Mouse (Mus musculus): ENCODE data around the gene 2310039H08Rik. TPM values are rescaled to one million over a fixed set of nuclear protein-coding genes. Genes with fewer than 3 reads are reported as not detected.
"Not testable (repeated sequence)": the region's sequence is repeated elsewhere in the genome, so short reads cannot be mapped to it uniquely, and the experiment has no call there.

Gene 2310039H08Rik
- polyA plus RNA-seq, 1 experiment from 2014 or later = 124 TPM

GRCm38 (mm10) chr17:46775070-46775469, 2.6 kb downstream of the 2310039H08Rik start:
- ATAC-seq = no peak
- Histone ChIP-seq H3K9me3 (ENCODE audit: control insufficient read depth) (no peaks in the 10 kb centered on the region), H3K27ac (ENCODE audit: low read depth, low read length) (no peak overlapping the region), H3K4me1 (replicated peaks; ENCODE audit: control insufficient read depth, insufficient read depth, low read length) (no peaks in the 10 kb centered on the region), H3K27me3 (replicated peaks; ENCODE audit: control insufficient read depth, insufficient read depth, low read length) (no peaks in the 10 kb centered on the region), H3K9ac (ENCODE audit: low read depth, low read length) (no peak overlapping the region), H3K36me3 (ENCODE audit: control insufficient read depth, insufficient read depth) (peaks cover 56% of the 10 kb centered on the region), H3K4me2 (replicated peaks; ENCODE audit: low read depth) (no peak overlapping the region), H3K4me3 (ENCODE audit: low read depth, low read length) (no peak overlapping the region)
- 89% methylated on average over 9 of the region's 9 CpGs for WGBS
- no peak for TF ChIP-seq CTCF (IDR thresholded peaks at IDR 0.05; ENCODE audit: low read depth)

GRCm38 (mm10) chr17:46776087-46776486, 3.7 kb downstream of the 2310039H08Rik start:
- H3K27me3 ChIP-seq (replicated peaks; ENCODE audit: control insufficient read depth, insufficient read depth, low read length) = no peaks in the 10 kb centered on the region
- H3K27ac ChIP-seq (ENCODE audit: low read depth, low read length) = no peak overlapping the region; the same call in 1 of the 2 replicates
- no peaks in the 10 kb centered on the region for H3K4me1 ChIP-seq (replicated peaks; ENCODE audit: control insufficient read depth, insufficient read depth, low read length)
- WGBS = 43% methylated on average over 3 of the region's 3 CpGs
- ATAC-seq = no peak
- no peaks in the 10 kb centered on the region for H3K9me3 ChIP-seq (ENCODE audit: control insufficient read depth)
- H3K9ac ChIP-seq (ENCODE audit: low read depth, low read length) = no peak overlapping the region
- no peak overlapping the region for H3K4me2 ChIP-seq (replicated peaks; ENCODE audit: low read depth)
- TF ChIP-seq CTCF (IDR thresholded peaks at IDR 0.05; ENCODE audit: low read depth) = no peak
- H3K4me3 ChIP-seq (ENCODE audit: low read depth, low read length) = no peak overlapping the region
- peaks cover 61% of the 10 kb centered on the region for H3K36me3 ChIP-seq (ENCODE audit: control insufficient read depth, insufficient read depth)

- TF ChIP-seq CTCF (IDR thresholded peaks at IDR 0.05; ENCODE audit: low read depth) = no peak
- no peaks in the 10 kb centered on the region for H3K27me3 ChIP-seq (replicated peaks; ENCODE audit: control insufficient read depth, insufficient read depth, low read length)
- H3K4me1 ChIP-seq (replicated peaks; ENCODE audit: control insufficient read depth, insufficient read depth, low read length) = no peaks in the 10 kb centered on the region
- H3K4me2 ChIP-seq (replicated peaks; ENCODE audit: low read depth) = peak overlapping the region; percentile 63
- peak overlapping the region; percentile 65 for H3K9ac ChIP-seq (ENCODE audit: low read depth, low read length)
- H3K27ac ChIP-seq (ENCODE audit: low read depth, low read length) = peak overlapping the region; percentile 78
- ATAC-seq = peak; percentile 3; the same call in 1 of the 2 replicates
- H3K36me3 ChIP-seq (ENCODE audit: control insufficient read depth, insufficient read depth) = peaks cover 34% of the 10 kb centered on the region
- under 1% methylated on average over 11 of the region's 11 CpGs for WGBS
- peak overlapping the region; percentile 68 for H3K4me3 ChIP-seq (ENCODE audit: low read depth, low read length)
- no peaks in the 10 kb centered on the region for H3K9me3 ChIP-seq (ENCODE audit: control insufficient read depth)
These were observed 9.4 kb downstream of the 2310039H08Rik start for GRCm38 (mm10) chr17:46781876-46782275.

- under 1% methylated on average over 44 of the region's 44 CpGs for WGBS
- Histone ChIP-seq H3K27me3 (replicated peaks; ENCODE audit: control insufficient read depth, insufficient read depth, low read length) (no peaks in the 10 kb centered on the region), H3K4me2 (replicated peaks; ENCODE audit: low read depth) (peak within 1 kb of the TSS; percentile 63), H3K4me3 (ENCODE audit: low read depth, low read length) (peak within 1 kb of the TSS; percentile 68), H3K36me3 (ENCODE audit: control insufficient read depth, insufficient read depth) (peaks cover 28% of the 10 kb centered on the region), H3K27ac (ENCODE audit: low read depth, low read length) (peak within 1 kb of the TSS; percentile 78), H3K9me3 (ENCODE audit: control insufficient read depth) (no peaks in the 10 kb centered on the region), H3K9ac (ENCODE audit: low read depth, low read length) (peak within 1 kb of the TSS; percentile 65), H3K4me1 (replicated peaks; ENCODE audit: control insufficient read depth, insufficient read depth, low read length) (no peaks in the 10 kb centered on the region)
- ATAC-seq = peak; percentile 93
- peak; percentile 80 for TF ChIP-seq CTCF (IDR thresholded peaks at IDR 0.05; ENCODE audit: low read depth)
These were observed 10.1 kb downstream of the 2310039H08Rik start, which contains the start of gene Rpl7l1 for GRCm38 (mm10) chr17:46782341-46783221. Rpl7l1 (minus strand) TSS chr17:46782672.

GRCm38 (mm10) chr17:46783222-46783565, 10.8 kb downstream of the 2310039H08Rik start:
- Histone ChIP-seq H3K36me3 (ENCODE audit: control insufficient read depth, insufficient read depth) (peaks cover 22% of the 10 kb centered on the region), H3K27ac (ENCODE audit: low read depth, low read length) (no peak overlapping the region), H3K9ac (ENCODE audit: low read depth, low read length) (no peak overlapping the region), H3K4me1 (replicated peaks; ENCODE audit: control insufficient read depth, insufficient read depth, low read length) (no peaks in the 10 kb centered on the region), H3K4me2 (replicated peaks; ENCODE audit: low read depth) (peak overlapping the region; percentile 63; the same call in 1 of the 2 replicates), H3K27me3 (replicated peaks; ENCODE audit: control insufficient read depth, insufficient read depth, low read length) (no peaks in the 10 kb centered on the region), H3K9me3 (ENCODE audit: control insufficient read depth) (no peaks in the 10 kb centered on the region), H3K4me3 (ENCODE audit: low read depth, low read length) (peak overlapping the region; percentile 68)
- no peak for TF ChIP-seq CTCF (IDR thresholded peaks at IDR 0.05; ENCODE audit: low read depth)
- 63% methylated on average over 2 of the region's 2 CpGs for WGBS
- ATAC-seq = no peak

GRCm38 (mm10) chr17:46786952-46787351, 14.5 kb downstream of the 2310039H08Rik start:
- ATAC-seq = no peak
- Histone ChIP-seq H3K27ac (ENCODE audit: low read depth, low read length) (no peak overlapping the region), H3K9me3 (ENCODE audit: control insufficient read depth) (no peaks in the 10 kb centered on the region), H3K27me3 (replicated peaks; ENCODE audit: control insufficient read depth, insufficient read depth, low read length) (no peaks in the 10 kb centered on the region), H3K4me1 (replicated peaks; ENCODE audit: control insufficient read depth, insufficient read depth, low read length) (no peaks in the 10 kb centered on the region), H3K4me3 (ENCODE audit: low read depth, low read length) (no peak overlapping the region), H3K36me3 (ENCODE audit: control insufficient read depth, insufficient read depth) (no peaks in the 10 kb centered on the region), H3K4me2 (replicated peaks; ENCODE audit: low read depth) (no peak overlapping the region), H3K9ac (ENCODE audit: low read depth, low read length) (no peak overlapping the region)
- no peak for TF ChIP-seq CTCF (IDR thresholded peaks at IDR 0.05; ENCODE audit: low read depth)
- 88% methylated on average over 5 of the region's 5 CpGs for WGBS

GRCm38 (mm10) chr17:46787974-46788373, 15.5 kb downstream of the 2310039H08Rik start:
- H3K4me3 ChIP-seq (ENCODE audit: low read depth, low read length); H3K4me2 ChIP-seq (replicated peaks; ENCODE audit: low read depth); H3K4me1 ChIP-seq (replicated peaks; ENCODE audit: control insufficient read depth, insufficient read depth, low read length); H3K9ac ChIP-seq (ENCODE audit: low read depth, low read length); H3K27me3 ChIP-seq (replicated peaks; ENCODE audit: control insufficient read depth, insufficient read depth, low read length); ATAC-seq; H3K9me3 ChIP-seq (ENCODE audit: control insufficient read depth); H3K27ac ChIP-seq (ENCODE audit: low read depth, low read length); H3K36me3 ChIP-seq (ENCODE audit: control insufficient read depth, insufficient read depth): not testable (repeated sequence)
- 69% methylated on average over 2 of the region's 2 CpGs for WGBS
